18 mouse cellular contexts compared by ENCODE assay signal in the genomic region with DNA sequence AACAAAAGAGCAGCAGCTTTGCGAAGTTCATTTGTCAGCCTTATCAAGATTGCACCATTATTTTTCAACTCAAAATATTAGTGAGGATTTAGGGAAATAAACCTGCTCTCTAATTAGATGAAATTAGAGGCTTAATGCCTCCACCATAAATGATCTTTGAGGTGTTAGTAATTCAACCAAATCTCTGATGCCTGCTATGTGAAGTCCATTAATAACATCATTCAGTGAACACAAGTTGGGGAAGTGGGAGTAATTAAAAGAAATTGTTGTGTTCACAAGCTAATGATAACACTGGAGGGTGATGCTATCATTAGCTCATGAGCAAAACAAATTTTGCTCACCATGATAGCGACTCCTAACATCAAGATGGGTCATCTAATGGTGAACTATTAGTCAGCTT.
DNase-seq lines count a peak whose midpoint lies in the region; ATAC-seq lines count a peak whose summit lies in the region.
"Had no signal": no experiment of that assay in that cellular context is flagged by ENCODE, and none has a peak within 500 bp of the region (broad histone marks: within the 10 kb centered on the region; RNA-seq: fewer than 3 reads in every experiment).

No protein-coding gene starts in this region.

- H3K4me3 ChIP-seq in hindbrain, embryonic 14.5 days (replicated peaks; ENCODE audit: low read length), result no peak overlapping the region
- no peak overlapping the region for H3K4me3 ChIP-seq in hindbrain, embryonic 10.5 days
- H3K4me3 ChIP-seq in neural tube, embryonic 13.5 days, result no peak overlapping the region
- H3K4me3 ChIP-seq in neural tube, embryonic 15.5 days (replicated peaks), result no peak overlapping the region
- H3K4me3 ChIP-seq: embryonic facial prominence, embryonic 10.5 days; embryonic facial prominence, embryonic 12.5 days; forebrain, embryonic 13.5 days; forebrain, embryonic 15.5 days had no signal

- DNase-seq in hindbrain, embryonic 14.5 days (ENCODE audit: low spot score), result no peak
- DNase-seq in hindbrain, embryonic 10.5 days (ENCODE audit: low spot score), result no peak
- DNase-seq in neural tube, embryonic 10.5 days (ENCODE audit: extremely low spot score, low spot score), result no peak
- DNase-seq in natural killer cell, adult 2 months (ENCODE audit: low spot score in 2 of 2), result no peak
- DNase-seq: adrenal gland, adult 2 months; adrenal gland, postnatal 10 days; adrenal gland, postnatal 25 days; cerebellum, adult 11 months; cerebellum, adult 18-20 months; cerebellum, adult 8-10 months; cerebellum, adult 9-11 months; cerebellum, postnatal 25 days had no signal

- H3K4me2 ChIP-seq in hindbrain, embryonic 14.5 days (replicated peaks), result no peak overlapping the region
- H3K4me2 ChIP-seq in neural tube, embryonic 13.5 days, result no peak overlapping the region
- H3K4me2 ChIP-seq in neural tube, embryonic 15.5 days, result no peak overlapping the region
- H3K4me2 ChIP-seq: embryonic facial prominence, embryonic 12.5 days; forebrain, embryonic 13.5 days; forebrain, embryonic 15.5 days had no signal

- 90% methylated on average over 2 of the region's 2 CpGs for WGBS in hindbrain, embryonic 14.5 days
- 93% methylated on average over 2 of the region's 2 CpGs for WGBS in hindbrain, embryonic 10.5 days
- WGBS in neural tube, embryonic 13.5 days, result 74% methylated on average over 2 of the region's 2 CpGs
- WGBS in neural tube, embryonic 15.5 days, result 72% methylated on average over 2 of the region's 2 CpGs

- H3K27ac ChIP-seq in hindbrain, embryonic 14.5 days, result no peak overlapping the region
- no peak overlapping the region for H3K27ac ChIP-seq in hindbrain, embryonic 10.5 days
- no peak overlapping the region for H3K27ac ChIP-seq in neural tube, embryonic 13.5 days (replicated peaks)
- no peak overlapping the region for H3K27ac ChIP-seq in neural tube, embryonic 15.5 days (replicated peaks)
- H3K27ac ChIP-seq: embryonic facial prominence, embryonic 10.5 days; embryonic facial prominence, embryonic 12.5 days; forebrain, embryonic 13.5 days; forebrain, embryonic 15.5 days had no signal

- ATAC-seq in hindbrain, embryonic 14.5 days (ENCODE audit: low FRiP score), result peak; percentile 37; the same call in 1 of the 2 replicates
- ATAC-seq in neural tube, embryonic 13.5 days (ENCODE audit: low read depth), result peak; percentile 74
- ATAC-seq in neural tube, embryonic 15.5 days (ENCODE audit: low FRiP score), result peak; percentile 59
- ATAC-seq: forebrain, embryonic 13.5 days; forebrain, embryonic 15.5 days had no signal

- H3K4me1 ChIP-seq in hindbrain, embryonic 14.5 days (replicated peaks; ENCODE audit: control insufficient read depth, insufficient read depth, low read length), result no peaks in the 10 kb centered on the region
- no peaks in the 10 kb centered on the region for H3K4me1 ChIP-seq in hindbrain, embryonic 10.5 days (replicated peaks)
- H3K4me1 ChIP-seq in neural tube, embryonic 13.5 days (replicated peaks), result no peaks in the 10 kb centered on the region
- peaks cover 2% of the 10 kb centered on the region; the same call in 1 of the 2 replicates for H3K4me1 ChIP-seq in neural tube, embryonic 15.5 days
- H3K4me1 ChIP-seq: embryonic facial prominence, embryonic 10.5 days; embryonic facial prominence, embryonic 12.5 days; forebrain, embryonic 13.5 days; forebrain, embryonic 15.5 days had no signal

- H3K9ac ChIP-seq in hindbrain, embryonic 14.5 days, result no peak overlapping the region
- no peak overlapping the region for H3K9ac ChIP-seq in neural tube, embryonic 13.5 days
- H3K9ac ChIP-seq in neural tube, embryonic 15.5 days (replicated peaks), result no peak overlapping the region
- H3K9ac ChIP-seq: embryonic facial prominence, embryonic 12.5 days; forebrain, embryonic 13.5 days; forebrain, embryonic 15.5 days had no signal

- H3K27me3 ChIP-seq in hindbrain, embryonic 14.5 days (ENCODE audit: control insufficient read depth, insufficient read depth, low read length), result no peaks in the 10 kb centered on the region
- no peaks in the 10 kb centered on the region for H3K27me3 ChIP-seq in hindbrain, embryonic 10.5 days (ENCODE audit: insufficient read depth, poor library complexity, severe bottlenecking)
- H3K27me3 ChIP-seq in neural tube, embryonic 13.5 days, result no peaks in the 10 kb centered on the region
- no peaks in the 10 kb centered on the region for H3K27me3 ChIP-seq in neural tube, embryonic 15.5 days (replicated peaks)
- H3K27me3 ChIP-seq: embryonic facial prominence, embryonic 12.5 days; forebrain, embryonic 13.5 days; forebrain, embryonic 15.5 days had no signal

- no peaks in the 10 kb centered on the region for H3K36me3 ChIP-seq in hindbrain, embryonic 14.5 days (replicated peaks; ENCODE audit: control insufficient read depth, insufficient read depth)
- no peaks in the 10 kb centered on the region for H3K36me3 ChIP-seq in hindbrain, embryonic 10.5 days
- H3K36me3 ChIP-seq in neural tube, embryonic 13.5 days, result no peaks in the 10 kb centered on the region
- H3K36me3 ChIP-seq in neural tube, embryonic 15.5 days, result no peaks in the 10 kb centered on the region
- H3K36me3 ChIP-seq: embryonic facial prominence, embryonic 10.5 days; embryonic facial prominence, embryonic 12.5 days; forebrain, embryonic 15.5 days had no signal

- 0 out of 2 replicates have a peak, but pooled peaks cover 4% of the 10 kb centered on the region for H3K9me3 ChIP-seq in hindbrain, embryonic 14.5 days (ENCODE audit: control insufficient read depth, low read length)
- no peaks in the 10 kb centered on the region for H3K9me3 ChIP-seq in hindbrain, embryonic 10.5 days
- H3K9me3 ChIP-seq in neural tube, embryonic 13.5 days, result no peaks in the 10 kb centered on the region
- H3K9me3 ChIP-seq in neural tube, embryonic 15.5 days (replicated peaks), result no peaks in the 10 kb centered on the region
- H3K9me3 ChIP-seq: embryonic facial prominence, embryonic 10.5 days; embryonic facial prominence, embryonic 12.5 days; forebrain, embryonic 13.5 days; forebrain, embryonic 15.5 days had no signal
